Mouse (Mus musculus) adrenal gland, postnatal 4 days (tissue): Measurements from ENCODE around the gene Dmtf1. TPM values are rescaled to one million over a fixed set of nuclear protein-coding genes. Genes with fewer than 3 reads are reported as not detected.
"Not testable (repeated sequence)": the region's sequence is repeated elsewhere in the genome, so short reads cannot be mapped to it uniquely, and the experiment has no call there.

Source experiments
- DNase-seq, 2 experiments: peaks; one replicate each; pipeline ENCODE4 v3.0.0; 2021 to 2022; ENCODE audit warnings: low spot score in 2 of 2, mixed read lengths in 2 of 2
- long read RNA-seq, 2 experiments: library from polyadenylated mRNA; stranded (forward); transcript quantifications; one replicate each; pipeline ENCODE4 v2.0.0; 2021
- total RNA-seq, 2 experiments: library from RNA; stranded (reverse); gene quantifications; 2 replicates each; pipeline ENCODE4 v1.2.3; 2021

Gene Dmtf1
- total RNA-seq: 10 to 100 TPM; 27.1 to 33.2 TPM
- long read RNA-seq, experiment 1, partial matches to known transcripts: 0 of 9 reads
- long read RNA-seq, experiment 1, other reads (novel, unspliced or antisense): 4 of 9 reads
- long read RNA-seq, experiment 2, transcript Dmtf1-202 (17 exons, 3,498 nt): major isoform, 5 of 28 reads
- long read RNA-seq, experiment 2, partial matches to known transcripts: 6 of 28 reads
- long read RNA-seq, experiment 2, other reads (novel, unspliced or antisense): 13 of 28 reads

GRCm38 (mm10) chr5:9161456-9162041, at the start of gene Dmtf1:
Gene Dmtf1 (minus strand): TSS chr5:9161776.
- DNase-seq: peak; percentile 71 to 80

GRCm38 (mm10) chr5:9186467-9186866, 24.9 kb upstream of the Dmtf1 start:
- DNase-seq: no peak

- DNase-seq: no peak
Observed at GRCm38 (mm10) chr5:9173295-9173694, 11.7 kb upstream of the Dmtf1 start.

- not testable (repeated sequence) for DNase-seq
Observed at GRCm38 (mm10) chr5:9169328-9170005, 7.9 kb upstream of the Dmtf1 start.

- DNase-seq: no peak
Observed at GRCm38 (mm10) chr5:9166366-9166765, 4.8 kb upstream of the Dmtf1 start.

- not testable (repeated sequence) for DNase-seq
Observed at GRCm38 (mm10) chr5:9165151-9165550, 3.6 kb upstream of the Dmtf1 start.

GRCm38 (mm10) chr5:9163411-9163810, 1.8 kb upstream of the Dmtf1 start:
- no peak for DNase-seq

- DNase-seq: no peak
Observed at GRCm38 (mm10) chr5:9162088-9162487, 512 bp upstream of the Dmtf1 start.

- peak; percentile 16 to 27 for DNase-seq
Observed at GRCm38 (mm10) chr5:9160831-9161455, 633 bp downstream of the Dmtf1 start.

- no peak for DNase-seq
Observed at GRCm38 (mm10) chr5:9157336-9157735, 4.2 kb downstream of the Dmtf1 start.

GRCm38 (mm10) chr5:9156746-9157145, 4.8 kb downstream of the Dmtf1 start:
- DNase-seq: no peak

GRCm38 (mm10) chr5:9149273-9149850, 12.2 kb downstream of the Dmtf1 start:
- no peak for DNase-seq

GRCm38 (mm10) chr5:9142376-9142775, 19.2 kb downstream of the Dmtf1 start:
- DNase-seq: no peak

GRCm38 (mm10) chr5:9140724-9141123, 20.9 kb downstream of the Dmtf1 start:
- DNase-seq: no peak

GRCm38 (mm10) chr5:9135588-9135987, 26.0 kb downstream of the Dmtf1 start:
- DNase-seq: no peak

GRCm38 (mm10) chr5:9131786-9132185, 29.8 kb downstream of the Dmtf1 start:
- no peak for DNase-seq

- DNase-seq: no peak
Observed at GRCm38 (mm10) chr5:9128566-9128965, 33.0 kb downstream of the Dmtf1 start.

GRCm38 (mm10) chr5:9124134-9124533, 37.4 kb downstream of the Dmtf1 start:
- DNase-seq: no peak

GRCm38 (mm10) chr5:9114162-9114561, 47.4 kb downstream of the Dmtf1 start:
- no peak for DNase-seq

GRCm38 (mm10) chr5:9111759-9112158, 49.8 kb downstream of the Dmtf1 start:
- peak in 1 of 2 experiments; percentile 19 for DNase-seq

- no peak for DNase-seq
Observed at GRCm38 (mm10) chr5:9111285-9111684, 50.3 kb downstream of the Dmtf1 start.

- DNase-seq: no peak
Observed at GRCm38 (mm10) chr5:9109582-9109981, 52.0 kb downstream of the Dmtf1 start.
